Comparison of ENCODE assay signal across 8 mouse cellular contexts in the genomic region with DNA sequence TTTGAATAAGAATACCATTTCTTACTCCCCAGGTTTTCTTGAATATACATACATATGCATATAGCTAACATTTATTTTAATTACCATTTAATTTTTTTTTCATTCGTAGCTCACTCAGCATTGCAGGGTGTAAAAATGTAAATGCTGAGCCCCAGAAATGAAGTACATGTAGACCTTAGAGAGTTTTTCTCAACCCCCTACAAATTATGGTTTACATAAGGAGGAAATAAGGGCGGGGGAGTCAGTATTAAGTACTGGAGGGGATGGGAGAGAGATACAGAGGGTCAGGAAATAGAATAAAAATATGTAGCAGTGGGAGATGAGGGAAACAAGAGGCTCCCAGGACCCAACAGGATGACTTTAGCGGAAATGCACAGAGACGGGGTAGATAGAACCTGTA.
DNase-seq lines count a peak whose midpoint lies in the region; ATAC-seq lines count a peak whose summit lies in the region.

No protein-coding gene starts in this region.

- H3K4me1 ChIP-seq in heart, embryonic 12.5 days (replicated peaks) = peaks cover 27% of the 10 kb centered on the region
- H3K4me1 ChIP-seq in embryonic facial prominence, embryonic 11.5 days (ENCODE audit: control insufficient read depth, insufficient read depth, low read length) = no peaks in the 10 kb centered on the region
- H3K4me1 ChIP-seq in hindbrain, embryonic 11.5 days (replicated peaks; ENCODE audit: control insufficient read depth, insufficient read depth, low read length) = 0 out of 2 replicates have a peak, but pooled peaks cover 3% of the 10 kb centered on the region
- peaks cover 3% of the 10 kb centered on the region; the same call in 1 of the 2 replicates for H3K4me1 ChIP-seq in midbrain, embryonic 11.5 days (ENCODE audit: control insufficient read depth, insufficient read depth, low read length)

- intact Hi-C loops in heart, postnatal 10 days (cut with DNase I) = loop anchor here (2.0 kb wide), 1 partner anchor 78 kb away; no protein-coding TSS in a partner anchor

- WGBS in heart, embryonic 12.5 days = 21% methylated on average over 4 of the region's 4 CpGs
- 24% methylated on average over 4 of the region's 4 CpGs for WGBS in embryonic facial prominence, embryonic 11.5 days
- 25% methylated on average over 4 of the region's 4 CpGs for WGBS in hindbrain, embryonic 11.5 days
- WGBS in midbrain, embryonic 11.5 days = 21% methylated on average over 4 of the region's 4 CpGs

- peak; percentile 36; the same call in 1 of the 2 replicates for ATAC-seq in heart, embryonic 12.5 days (ENCODE audit: insufficient number of reproducible peaks, low FRiP score)
- ATAC-seq in embryonic facial prominence, embryonic 11.5 days (replicated peaks; ENCODE audit: insufficient number of reproducible peaks, low FRiP score, low TSS enrichment, low read depth) = no peak
- ATAC-seq in hindbrain, embryonic 11.5 days (ENCODE audit: low FRiP score) = peak; percentile 52
- ATAC-seq in midbrain, embryonic 11.5 days (ENCODE audit: low FRiP score) = no peak

- H3K27me3 ChIP-seq in heart, embryonic 12.5 days (replicated peaks) = no peaks in the 10 kb centered on the region
- no peaks in the 10 kb centered on the region for H3K27me3 ChIP-seq in embryonic facial prominence, embryonic 11.5 days (ENCODE audit: control insufficient read depth, insufficient read depth, low read length)
- H3K27me3 ChIP-seq in hindbrain, embryonic 11.5 days (ENCODE audit: control insufficient read depth, insufficient read depth, low read length) = no peaks in the 10 kb centered on the region
- no peaks in the 10 kb centered on the region for H3K27me3 ChIP-seq in midbrain, embryonic 11.5 days (ENCODE audit: control insufficient read depth, insufficient read depth, low read length)

- H3K4me2 ChIP-seq in heart, embryonic 12.5 days = peak overlapping the region; percentile 39
- 0 out of 2 replicates have a peak overlapping the region, but pooled peaks have one; percentile 3 for H3K4me2 ChIP-seq in embryonic facial prominence, embryonic 11.5 days (ENCODE audit: low read depth, low read length)
- peak overlapping the region; percentile 29; the same call in 1 of the 2 replicates for H3K4me2 ChIP-seq in hindbrain, embryonic 11.5 days (replicated peaks; ENCODE audit: low read depth, low read length)
- H3K4me2 ChIP-seq in midbrain, embryonic 11.5 days = no peak overlapping the region

- no peaks in the 10 kb centered on the region for H3K36me3 ChIP-seq in heart, embryonic 12.5 days
- H3K36me3 ChIP-seq in embryonic facial prominence, embryonic 11.5 days (replicated peaks; ENCODE audit: control insufficient read depth, insufficient read depth, low read depth, low read length) = no peaks in the 10 kb centered on the region
- H3K36me3 ChIP-seq in hindbrain, embryonic 11.5 days (ENCODE audit: control insufficient read depth, insufficient read depth, low read length) = no peaks in the 10 kb centered on the region
- no peaks in the 10 kb centered on the region for H3K36me3 ChIP-seq in midbrain, embryonic 11.5 days (ENCODE audit: control insufficient read depth, insufficient read depth, low read length)

- H3K27ac ChIP-seq in heart, embryonic 12.5 days (ENCODE audit: poor library complexity, severe bottlenecking) = peak overlapping the region; percentile 92
- H3K27ac ChIP-seq in embryonic facial prominence, embryonic 11.5 days (replicated peaks; ENCODE audit: low read depth, low read length) = no peak overlapping the region
- H3K27ac ChIP-seq in hindbrain, embryonic 11.5 days (ENCODE audit: low read depth, low read length) = peak overlapping the region; percentile 79; the same call in 1 of the 2 replicates
- H3K27ac ChIP-seq in midbrain, embryonic 11.5 days (ENCODE audit: low read depth, low read length) = no peak overlapping the region; the same call in 1 of the 2 replicates

- no peaks in the 10 kb centered on the region for H3K9me3 ChIP-seq in heart, embryonic 12.5 days (replicated peaks)
- no peaks in the 10 kb centered on the region for H3K9me3 ChIP-seq in embryonic facial prominence, embryonic 11.5 days (replicated peaks; ENCODE audit: control insufficient read depth, low read length)
- H3K9me3 ChIP-seq in hindbrain, embryonic 11.5 days (ENCODE audit: control insufficient read depth, low read length) = no peaks in the 10 kb centered on the region
- no peaks in the 10 kb centered on the region for H3K9me3 ChIP-seq in midbrain, embryonic 11.5 days (ENCODE audit: control insufficient read depth, low read length)

- H3K4me3 ChIP-seq in heart, embryonic 12.5 days = no peak overlapping the region
- no peak overlapping the region for H3K4me3 ChIP-seq in embryonic facial prominence, embryonic 11.5 days (ENCODE audit: low read depth, low read length)
- no peak overlapping the region for H3K4me3 ChIP-seq in hindbrain, embryonic 11.5 days (ENCODE audit: low read depth, low read length)
- H3K4me3 ChIP-seq in midbrain, embryonic 11.5 days (ENCODE audit: low read depth, low read length) = no peak overlapping the region

- H3K9ac ChIP-seq in heart, embryonic 12.5 days = no peak overlapping the region
- no peak overlapping the region for H3K9ac ChIP-seq in embryonic facial prominence, embryonic 11.5 days (replicated peaks; ENCODE audit: low read length)
- H3K9ac ChIP-seq in hindbrain, embryonic 11.5 days (ENCODE audit: low read depth, low read length) = no peak overlapping the region
- H3K9ac ChIP-seq in midbrain, embryonic 11.5 days (ENCODE audit: low read length) = 0 out of 2 replicates have a peak overlapping the region, but pooled peaks have one; percentile 17

- DNase-seq in heart, postnatal 10 days = no peak
- DNase-seq in embryonic facial prominence, embryonic 11.5 days (ENCODE audit: low spot score) = no peak
- peak; percentile 10 for DNase-seq in hindbrain, embryonic 11.5 days (ENCODE audit: low spot score)
- DNase-seq in midbrain, embryonic 11.5 days (ENCODE audit: low spot score, missing footprints) = no peak
- DNase-seq in frontal cortex, postnatal 10 days (ENCODE audit: low spot score in 2 of 2) = no peak
- no peak for DNase-seq in layer of hippocampus, postnatal 10 days (ENCODE audit: low spot score in 2 of 2)
- DNase-seq in right cerebral cortex, postnatal 14 days = no peak

Comparison
In these comparisons a context has a peak if more than half of its experiments do, and no peak if none do; other contexts are left out.
1. ATAC-seq: peak in heart, embryonic 12.5 days (single experiment) and hindbrain, embryonic 11.5 days (single experiment); none in embryonic facial prominence, embryonic 11.5 days (single experiment) and midbrain, embryonic 11.5 days (single experiment).
2. H3K27ac ChIP-seq: peak in heart, embryonic 12.5 days (single experiment) and hindbrain, embryonic 11.5 days (single experiment); none in embryonic facial prominence, embryonic 11.5 days (single experiment) and midbrain, embryonic 11.5 days (single experiment).